Mouse (Mus musculus) megakaryocyte, adult 5-6 weeks (primary cell): Measurements from ENCODE around the gene Ndst2. TPM values are rescaled to one million over a fixed set of nuclear protein-coding genes. Genes with fewer than 3 reads are reported as not detected.

Experiments used
- ATAC-seq: 2 replicates; pipeline ENCODE4 v1.8.0; 2016; ENCODE audit warnings: mild to moderate bottlenecking, inconsistent platforms; ENCODE audit not compliant: poor library complexity, severe bottlenecking
- total RNA-seq, 2 experiments: library from RNA; stranded (forward) in 1 of 2; stranded (reverse) in 1 of 2; fragments of 153-499, 151-499 nt in 1 of 2; fragments of 221-1000, 200-1000 nt in 1 of 2; gene quantifications; 2 replicates each; pipeline versions ENCODE4 v1.2.3 to v1.2.4; 2015 to 2017

Gene Ndst2
- total RNA-seq, 2 experiments from 2014 or later: 14.0 to 60.3 TPM

GRCm38 (mm10) chr14:20702096-20702740 is 32.1 kb downstream of the Ndst2 start:
- no peak for ATAC-seq

- no peak for ATAC-seq
Observed at GRCm38 (mm10) chr14:20701554-20701953, 32.8 kb downstream of the Ndst2 start.

- ATAC-seq: no peak
Observed at GRCm38 (mm10) chr14:20700362-20700761, 34.0 kb downstream of the Ndst2 start.

- ATAC-seq: no peak
Observed at GRCm38 (mm10) chr14:20698515-20698914, 35.8 kb downstream of the Ndst2 start.

GRCm38 (mm10) chr14:20696986-20697385 is 37.4 kb downstream of the Ndst2 start:
- ATAC-seq: peak; percentile 45

- ATAC-seq: no peak
Observed at GRCm38 (mm10) chr14:20695761-20696520, 38.4 kb downstream of the Ndst2 start.

- ATAC-seq: peak; percentile 69
Observed at GRCm38 (mm10) chr14:20694884-20695760, 39.2 kb downstream of the Ndst2 start, which contains the start of gene Fut11. Gene Fut11 (plus strand): TSS chr14:20694968.

- ATAC-seq: peak; percentile 2; the same call in 1 of the 2 replicates
Observed at GRCm38 (mm10) chr14:20694185-20694883, 40.0 kb downstream of the Ndst2 start.

GRCm38 (mm10) chr14:20693589-20694101 is 40.7 kb downstream of the Ndst2 start:
- ATAC-seq: no peak

GRCm38 (mm10) chr14:20691772-20692171 is 42.6 kb downstream of the Ndst2 start:
- no peak for ATAC-seq

GRCm38 (mm10) chr14:20689009-20689408 is 45.4 kb downstream of the Ndst2 start:
- no peak for ATAC-seq

- ATAC-seq: no peak
Observed at GRCm38 (mm10) chr14:20686576-20686975, 47.8 kb downstream of the Ndst2 start.

- ATAC-seq: peak; percentile 86
Observed at GRCm38 (mm10) chr14:20682498-20682897, 51.9 kb downstream of the Ndst2 start.

- ATAC-seq: no peak
Observed at GRCm38 (mm10) chr14:20681742-20682141, 52.6 kb downstream of the Ndst2 start.

GRCm38 (mm10) chr14:20677906-20678305 is 56.5 kb downstream of the Ndst2 start:
- ATAC-seq: no peak

- ATAC-seq: peak; percentile 97
Observed at GRCm38 (mm10) chr14:20674064-20674833, 60.1 kb downstream of the Ndst2 start, which contains the start of gene Sec24c. Gene Sec24c (plus strand): TSS chr14:20674308.

- peak; percentile 71 for ATAC-seq
Observed at GRCm38 (mm10) chr14:20673735-20674063, 60.7 kb downstream of the Ndst2 start.
